Mouse (Mus musculus) Muller cell, postnatal 12 days (primary cell): ENCODE results near the gene Rps3.

Source experiments
- DNase-seq: peaks from one replicate; pipeline ENCODE4 v3.0.0-alpha.2; 2015; ENCODE audit errors: inconsistent ontology term

Gene Rps3

GRCm38 (mm10) chr7:99444012-99444411, 39.5 kb downstream of the Rps3 start:
- no peak for DNase-seq

DNA sequence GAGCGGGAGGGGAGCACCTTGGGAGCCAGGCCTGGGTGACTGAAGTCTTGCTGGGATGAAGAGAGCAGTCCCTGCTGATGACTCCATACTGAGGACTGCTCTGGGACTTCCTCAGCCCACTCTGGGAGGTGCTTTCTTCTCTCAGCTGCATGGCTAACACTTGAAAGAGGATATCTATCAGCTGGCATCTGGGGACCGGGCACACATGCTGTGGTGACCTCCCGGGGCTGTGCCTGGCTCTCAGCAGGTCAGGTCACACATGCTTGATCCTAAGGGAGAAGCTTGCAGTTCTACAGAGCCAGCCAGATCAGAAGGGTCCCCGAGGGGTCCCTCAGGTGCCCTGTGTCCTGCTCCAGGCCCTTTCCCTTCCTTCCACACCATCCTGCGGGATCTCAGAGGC, 40.4 kb downstream of the Rps3 start:
- DNase-seq: no peak

- peak; percentile 94 for DNase-seq
Observed at GRCm38 (mm10) chr7:99441534-99442072, 41.9 kb downstream of the Rps3 start.

- DNase-seq: no peak
Observed at GRCm38 (mm10) chr7:99438881-99439280, 44.7 kb downstream of the Rps3 start.

- DNase-seq: peak; percentile 57
Observed at GRCm38 (mm10) chr7:99436530-99436929, 47.0 kb downstream of the Rps3 start.

- no peak for DNase-seq
Observed at GRCm38 (mm10) chr7:99434672-99435250, 48.8 kb downstream of the Rps3 start.

DNA sequence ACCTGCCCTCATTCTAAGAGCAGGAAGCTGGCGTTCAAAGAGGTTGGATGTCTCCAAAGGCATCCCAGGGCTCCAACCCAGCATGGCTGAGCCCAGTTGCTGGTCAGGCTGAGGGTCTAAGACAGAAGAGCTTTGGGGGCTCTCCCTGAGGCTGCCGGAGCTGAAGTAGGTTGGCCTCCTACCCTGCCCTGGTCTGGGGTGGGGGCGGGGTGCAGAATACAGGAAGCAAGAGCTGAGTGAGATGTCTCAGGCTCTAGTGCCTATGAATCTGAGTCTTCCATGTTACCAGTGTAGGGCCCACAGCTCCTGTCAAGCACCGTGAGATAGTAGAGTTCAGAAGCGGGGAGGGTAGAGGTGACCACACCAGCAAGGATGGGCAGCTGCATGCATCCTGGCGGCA, 50.7 kb downstream of the Rps3 start:
- DNase-seq: no peak

DNA sequence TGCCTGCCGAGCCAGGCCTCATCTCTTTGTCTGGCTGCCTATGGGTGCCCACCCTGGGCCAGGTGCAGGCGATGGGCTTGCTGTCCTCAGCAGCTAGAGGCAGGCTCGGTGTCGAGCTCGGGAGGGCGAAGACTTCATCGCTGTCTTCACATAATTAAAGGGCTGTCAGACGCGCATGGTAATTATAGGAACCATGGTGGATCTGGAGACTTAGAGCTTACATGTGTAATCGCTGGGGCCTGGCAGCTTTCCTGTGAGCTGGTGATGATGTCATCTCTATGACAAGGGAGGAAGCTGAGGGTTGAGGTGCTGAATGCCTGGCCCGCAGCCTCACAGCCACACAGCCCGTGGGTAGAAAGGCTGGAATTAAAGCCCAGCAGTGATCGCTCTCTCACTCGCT, 51.3 kb downstream of the Rps3 start:
- DNase-seq: peak; percentile 64

- DNase-seq: no peak
Observed at GRCm38 (mm10) chr7:99430246-99430645, 53.3 kb downstream of the Rps3 start.

- peak; percentile 97 for DNase-seq
Observed at GRCm38 (mm10) chr7:99429786-99430185, 53.8 kb downstream of the Rps3 start.

DNA sequence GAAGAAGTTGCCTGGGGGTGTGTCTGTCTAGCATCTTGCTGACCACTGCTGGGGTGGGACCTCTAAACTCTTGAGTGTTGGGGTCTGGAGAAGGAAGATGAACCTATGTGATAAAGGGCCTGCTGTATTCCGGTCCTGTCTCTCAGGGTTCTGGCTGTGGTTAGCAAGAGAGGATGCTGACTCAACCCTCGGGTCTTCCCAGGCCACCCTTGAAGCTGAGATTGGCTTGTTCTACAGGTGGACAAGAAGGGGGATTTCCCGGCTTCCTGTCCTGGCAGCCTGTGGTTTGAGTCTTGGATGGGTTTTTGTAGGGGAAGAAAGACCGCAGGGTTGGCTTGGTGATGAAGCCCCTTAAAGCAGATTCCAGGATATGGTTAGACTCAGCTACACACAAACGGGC, 54.7 kb downstream of the Rps3 start:
- peak; percentile 35 for DNase-seq

DNA sequence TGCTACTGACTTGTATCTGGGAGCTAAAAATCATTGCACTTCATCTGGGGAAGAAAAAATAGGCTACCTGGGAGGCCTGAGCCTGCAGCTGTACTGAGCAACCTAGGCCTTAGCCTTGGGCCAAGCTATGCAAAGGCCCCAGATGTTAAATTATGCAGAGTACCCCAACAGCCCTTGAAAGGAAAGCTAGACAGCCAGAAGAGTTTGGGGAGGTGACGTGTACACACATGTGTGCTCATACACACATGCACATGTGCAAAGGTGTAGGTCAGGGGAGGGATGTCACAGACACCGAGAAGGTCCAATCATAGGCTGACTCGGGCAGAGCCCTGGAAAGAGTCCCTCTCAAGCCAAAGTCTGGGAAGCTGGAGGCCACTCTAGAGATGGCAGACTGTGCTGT, 55.6 kb downstream of the Rps3 start:
- no peak for DNase-seq
